Mouse (Mus musculus): ENCODE data around the gene Arid3a. TPM values are rescaled to one million over a fixed set of nuclear protein-coding genes. Genes with fewer than 3 reads are reported as not detected.

The Arid3a gene
- total RNA-seq, 4 experiments from 2014 or later: 1.2 to 1.7 (median 1.3) TPM

DNA sequence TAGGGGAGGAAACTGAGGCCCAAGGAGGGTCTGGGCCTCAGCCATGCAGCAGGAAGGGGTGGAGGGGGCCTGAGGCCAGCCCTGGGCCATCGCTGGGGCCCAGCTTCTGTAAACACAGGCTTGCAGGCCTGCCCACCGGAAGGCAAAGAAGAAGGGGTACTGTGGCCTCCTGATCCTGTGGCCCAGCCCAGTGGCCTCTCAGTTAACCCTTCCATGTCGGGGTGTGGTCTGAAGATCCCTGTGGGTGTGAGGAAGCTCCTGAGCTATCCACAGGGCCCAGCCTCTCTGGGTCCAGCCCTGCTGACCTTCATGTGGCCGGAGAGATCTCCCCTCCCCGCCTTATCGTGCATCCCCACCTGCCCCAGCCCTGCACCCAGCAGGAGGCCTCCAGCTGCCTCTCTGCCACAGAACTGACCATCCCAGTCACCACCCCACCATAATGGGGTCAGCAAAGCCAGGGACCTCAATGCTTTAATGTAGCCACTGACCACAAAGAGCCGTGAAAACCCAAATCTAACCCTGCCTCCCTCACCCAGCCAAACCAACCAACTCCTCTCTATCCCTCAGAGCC lies 20.0 kb downstream of the Arid3a start:
- DNase-seq (ENCODE audit: low spot score): no peak

DNA sequence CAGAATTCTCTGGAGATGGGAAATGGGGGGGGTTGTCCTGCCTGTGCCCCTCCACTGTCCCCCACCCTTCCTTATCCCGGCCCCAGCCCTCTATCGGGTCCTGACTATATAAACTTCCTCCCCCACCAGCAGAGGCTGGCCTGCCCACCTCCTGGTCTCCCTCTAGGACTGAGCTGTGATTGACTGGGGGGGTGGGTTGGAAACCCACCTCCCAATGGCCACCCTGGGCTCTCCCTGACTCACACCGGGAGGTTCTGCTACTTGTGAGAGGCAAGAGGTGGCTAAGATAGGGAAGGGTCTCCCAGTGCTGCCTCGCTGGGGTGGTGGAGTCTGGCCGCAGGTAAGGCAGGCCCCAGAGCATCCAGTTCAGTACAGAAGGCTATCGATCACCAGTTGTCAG lies 20.7 kb downstream of the Arid3a start:
- DNase-seq (ENCODE audit: low spot score): no peak

DNA sequence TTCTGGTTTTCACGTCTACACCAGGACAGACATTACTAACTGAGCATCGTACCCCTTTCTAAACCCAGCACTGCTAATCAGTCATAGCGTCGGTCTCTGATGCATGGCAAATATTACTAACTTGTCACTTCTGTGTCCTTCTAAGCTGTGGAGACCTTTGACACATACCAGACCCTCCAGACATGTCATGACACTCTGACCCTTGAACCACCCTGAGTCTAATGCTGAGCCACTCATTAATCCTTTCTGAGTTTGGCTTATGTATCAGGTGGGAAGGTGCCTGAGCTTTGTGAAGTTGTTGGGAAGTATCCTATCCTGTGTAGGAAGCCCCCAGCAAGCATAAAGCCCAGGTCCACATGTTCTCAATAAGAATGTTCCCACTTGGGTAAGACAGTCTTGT lies 23.0 kb downstream of the Arid3a start:
- no peak for DNase-seq (ENCODE audit: low spot score)

DNA sequence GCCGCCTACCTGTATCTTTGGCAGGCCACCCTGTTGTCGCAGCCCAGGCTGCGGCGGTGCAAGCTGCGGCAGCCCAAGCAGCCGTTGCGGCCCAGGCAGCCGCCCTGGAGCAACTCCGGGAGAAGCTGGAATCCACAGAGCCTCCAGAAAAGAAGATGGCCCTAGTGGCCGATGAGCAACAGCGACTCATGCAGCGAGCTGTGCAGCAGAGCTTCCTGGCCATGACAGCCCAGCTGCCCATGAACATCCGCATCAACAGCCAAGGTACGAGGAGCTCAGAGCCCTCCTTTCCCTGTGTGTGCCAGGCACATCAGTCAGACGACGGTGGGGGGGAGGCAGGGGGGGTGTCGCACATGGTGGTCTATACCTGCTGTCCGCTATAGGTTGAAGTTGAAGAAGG lies 23.8 kb downstream of the Arid3a start:
- DNase-seq (ENCODE audit: low spot score): no peak

DNA sequence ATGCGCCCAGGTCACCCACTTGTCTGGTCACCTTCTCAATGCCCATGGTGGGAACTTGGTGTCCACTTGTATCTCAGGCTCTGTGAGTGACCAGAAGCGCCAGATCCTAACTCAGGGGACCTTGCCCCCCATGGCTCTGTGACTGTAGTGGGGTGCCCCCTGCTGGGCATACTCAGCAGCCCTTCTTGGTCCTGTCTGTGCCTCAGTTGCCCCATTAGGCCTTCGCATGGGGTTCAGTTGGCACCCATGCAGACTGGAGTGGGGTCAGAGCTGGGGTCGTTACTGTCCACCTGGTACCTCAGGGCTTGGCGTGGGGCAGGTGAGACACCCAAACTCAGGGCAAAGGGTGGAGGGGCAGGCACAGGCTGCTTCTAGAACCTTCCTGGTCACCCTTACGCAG lies 27.1 kb downstream of the Arid3a start:
- no peak for DNase-seq (ENCODE audit: low spot score)

DNA sequence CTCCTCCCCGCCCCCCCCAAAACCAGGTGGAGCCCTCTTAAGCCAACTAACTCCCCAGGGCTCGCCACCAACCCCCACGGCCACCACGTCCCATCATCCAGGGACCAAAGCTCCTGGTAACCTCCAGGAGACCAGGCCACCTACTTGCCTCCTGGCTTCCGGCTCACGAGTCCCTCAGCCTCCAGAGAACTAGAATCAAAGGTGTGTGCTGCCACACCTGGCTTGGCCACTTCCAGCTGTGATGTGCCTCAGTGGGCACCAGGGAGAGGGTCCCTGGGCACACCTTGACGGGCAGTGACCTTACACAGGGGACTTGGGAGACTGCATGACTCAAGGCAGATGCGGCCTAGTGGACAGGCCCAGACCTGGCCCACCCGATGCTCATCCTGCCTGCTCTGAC lies 28.8 kb downstream of the Arid3a start:
- DNase-seq (ENCODE audit: low spot score): no peak

DNA sequence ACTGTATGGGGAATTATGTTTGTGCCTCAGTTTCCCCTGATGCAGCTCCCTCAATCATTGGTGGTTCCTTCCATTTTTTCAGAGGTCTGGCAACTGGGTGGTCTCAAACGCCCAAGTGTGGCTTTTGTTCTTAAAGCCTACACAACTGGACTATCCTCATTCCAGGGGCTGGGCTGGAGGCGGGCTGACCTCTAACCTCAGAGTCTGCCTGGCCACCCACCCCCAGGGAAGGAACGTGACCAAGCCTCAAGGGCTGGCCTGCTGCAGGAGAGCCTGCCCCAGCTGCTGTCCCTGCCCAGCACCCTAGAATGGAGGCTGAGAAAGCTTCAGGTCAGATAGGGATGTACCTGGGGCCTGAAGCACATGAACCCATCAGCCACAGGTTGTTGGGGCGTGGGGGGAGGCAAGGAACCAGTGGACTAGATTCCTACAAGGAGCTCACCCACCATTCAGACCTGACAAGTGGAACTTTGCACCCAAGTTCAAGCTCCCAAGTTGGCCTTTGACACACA lies 29.9 kb downstream of the Arid3a start:
- no peak for DNase-seq (ENCODE audit: low spot score)

DNA sequence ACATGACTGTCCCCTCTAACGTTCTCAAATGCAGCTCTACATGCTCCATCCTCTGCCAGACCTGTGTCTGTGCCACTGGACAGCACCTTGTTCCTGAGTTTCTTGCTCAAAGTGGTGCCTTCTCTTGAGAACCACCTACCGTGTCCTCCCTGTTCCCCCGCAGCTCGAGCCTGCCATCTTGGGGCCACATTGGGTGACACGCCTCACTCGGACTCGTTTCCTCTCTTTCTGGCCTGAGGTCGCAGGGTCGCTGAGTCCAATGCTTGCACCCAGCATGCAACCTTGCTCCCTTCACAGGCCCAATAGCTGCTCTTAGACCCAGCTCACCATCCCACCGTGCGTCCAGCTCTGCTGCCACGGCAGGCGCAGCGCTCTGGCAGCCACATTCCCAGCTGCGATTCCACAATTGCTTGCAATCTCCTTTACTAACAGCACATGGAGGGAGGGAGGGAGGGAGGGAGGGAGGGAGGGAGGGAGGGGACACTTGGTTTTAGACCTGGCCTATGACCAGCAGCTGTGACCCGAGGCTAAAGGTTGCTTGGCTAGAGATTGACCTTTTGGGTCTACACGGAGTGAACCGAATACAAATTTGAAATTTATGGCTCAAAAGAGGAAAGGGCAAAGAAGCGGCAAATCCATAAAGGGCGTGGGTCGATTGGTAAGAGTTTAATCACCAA lies 31.4 kb downstream of the Arid3a start:
- peak; percentile 75 for DNase-seq (ENCODE audit: low spot score)

DNA sequence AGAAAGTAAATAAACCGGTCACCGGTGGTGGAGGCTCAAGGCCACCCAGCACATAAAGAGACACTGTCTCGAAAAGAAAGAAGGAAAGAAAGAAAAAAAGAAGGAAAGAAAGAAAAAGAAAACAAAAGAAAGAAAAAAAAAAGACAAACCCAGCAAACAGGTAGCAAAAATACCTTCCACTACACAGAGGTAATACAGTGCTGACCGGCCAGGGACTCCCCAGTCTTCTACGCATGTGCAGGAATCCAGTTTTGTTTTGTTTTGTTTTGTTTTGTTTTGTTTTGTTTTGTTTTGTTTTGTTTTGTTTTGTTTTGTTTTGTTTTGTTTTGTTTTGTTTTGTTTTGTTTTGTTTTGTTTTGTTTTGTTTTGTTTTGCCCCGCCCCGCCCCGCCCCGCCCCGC lies 32.6 kb downstream of the Arid3a start:
- DNase-seq (ENCODE audit: low spot score): peak; percentile 62

DNA sequence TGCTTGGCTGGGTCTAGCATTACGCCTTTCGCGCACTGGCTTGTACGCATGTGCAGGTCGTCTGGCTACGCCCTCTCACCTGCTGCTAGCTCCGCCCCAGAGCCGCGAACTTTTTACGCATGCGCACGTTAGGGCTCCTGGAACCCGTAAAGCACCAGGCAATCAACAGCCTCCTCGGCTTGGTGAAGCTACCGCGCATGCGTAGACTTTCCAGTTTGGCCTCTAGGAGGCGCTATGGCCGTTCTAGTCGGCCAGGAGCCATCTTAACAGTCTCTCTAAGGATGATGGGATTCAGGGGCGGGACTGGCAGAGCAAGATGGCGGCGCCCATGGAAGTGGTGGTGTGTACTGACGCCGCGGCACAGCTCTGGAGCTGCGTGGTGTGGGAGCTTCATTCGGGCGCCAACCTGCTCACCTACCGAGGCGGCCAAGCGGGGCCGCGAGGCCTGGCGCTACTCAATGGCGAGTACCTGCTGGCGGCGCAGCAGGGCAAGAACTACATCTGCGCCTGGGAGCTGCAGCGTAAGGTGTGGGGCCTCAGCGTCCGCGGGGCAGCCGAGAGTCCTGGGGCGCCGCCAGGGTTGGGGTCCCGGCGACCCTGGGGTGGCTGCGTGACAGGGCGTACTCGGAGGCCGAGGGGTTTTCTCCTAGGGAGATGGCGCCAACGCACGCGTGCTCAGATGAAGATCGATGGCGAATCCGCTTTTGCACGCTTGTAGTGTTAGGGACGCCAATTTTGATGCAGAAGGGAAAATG lies 33.2 kb downstream of the Arid3a start, which contains the start of gene Wdr18:
Gene Wdr18 (plus strand): TSS at position 306 of the 755 bp plus-strand sequence.
- DNase-seq (ENCODE audit: low spot score): peak; percentile 100

DNA sequence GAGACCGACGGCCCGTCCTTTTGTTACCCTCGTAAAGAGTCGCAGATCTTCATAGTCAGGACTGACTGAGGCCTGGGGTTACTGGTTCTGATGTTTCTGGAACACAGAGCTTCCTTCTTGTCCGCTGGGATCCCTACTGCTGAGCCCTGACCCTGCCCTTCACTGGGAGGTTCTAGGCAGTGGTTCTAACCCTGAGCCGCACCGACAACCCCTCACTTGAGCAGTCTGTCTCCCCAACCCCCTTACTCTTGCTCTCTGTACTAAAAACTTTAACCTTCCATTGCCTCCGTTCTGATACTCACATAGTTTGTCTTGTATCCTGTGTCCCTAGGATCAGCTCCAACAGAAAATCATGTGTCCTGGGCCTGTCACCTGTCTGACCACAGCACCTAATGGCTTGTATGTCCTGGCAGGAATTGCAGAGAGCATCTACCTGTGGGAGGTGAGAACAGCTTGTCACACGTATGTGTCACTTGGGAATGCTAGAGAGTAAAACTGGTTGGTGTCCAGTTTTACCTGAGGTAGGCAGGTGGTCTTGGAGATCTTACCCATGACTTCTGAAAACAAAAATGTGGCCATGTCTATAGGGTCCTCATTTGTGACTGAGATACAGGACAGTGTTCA lies 33.9 kb downstream of the Arid3a start:
- DNase-seq (ENCODE audit: low spot score): no peak

DNA sequence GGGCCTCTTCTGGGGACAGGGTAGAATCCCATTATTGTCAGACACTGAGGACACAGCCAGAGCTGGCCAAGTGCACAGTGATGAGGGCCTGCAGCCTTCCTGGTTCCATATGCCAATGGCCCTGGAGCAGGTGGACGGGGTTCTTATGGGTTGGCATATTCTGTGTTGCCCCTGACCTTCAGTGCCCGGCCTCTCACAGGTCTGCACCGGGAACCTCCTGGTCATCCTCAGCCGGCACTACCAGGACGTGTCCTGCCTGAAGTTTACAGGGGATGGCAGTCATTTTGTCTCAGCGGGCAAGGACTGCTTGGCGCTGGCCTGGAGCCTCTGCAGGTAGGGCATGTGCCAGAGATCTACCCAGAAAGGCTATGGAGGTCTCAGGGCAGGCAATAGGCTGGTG lies 37.9 kb downstream of the Arid3a start:
- DNase-seq (ENCODE audit: low spot score): no peak

DNA sequence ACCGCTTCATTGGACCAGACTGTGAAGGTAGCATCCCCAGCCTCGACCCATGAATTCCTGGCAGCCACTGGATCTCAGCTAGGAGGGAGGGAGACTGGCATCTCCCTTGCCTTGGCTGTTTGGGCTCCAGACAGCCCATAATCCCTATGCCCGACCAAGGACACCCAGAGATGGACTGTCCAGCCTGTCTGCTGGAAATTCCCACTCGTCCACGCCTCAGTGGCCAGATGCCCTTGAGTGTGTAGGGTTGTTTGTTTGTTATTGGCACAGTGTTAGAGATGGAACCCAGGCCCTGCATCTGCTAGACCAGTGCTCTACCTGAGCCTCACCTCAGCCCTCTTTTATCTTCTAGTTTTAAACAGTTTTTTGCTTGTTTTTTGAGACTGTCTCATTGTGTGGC lies 38.5 kb downstream of the Arid3a start:
- no peak for DNase-seq (ENCODE audit: low spot score)

DNA sequence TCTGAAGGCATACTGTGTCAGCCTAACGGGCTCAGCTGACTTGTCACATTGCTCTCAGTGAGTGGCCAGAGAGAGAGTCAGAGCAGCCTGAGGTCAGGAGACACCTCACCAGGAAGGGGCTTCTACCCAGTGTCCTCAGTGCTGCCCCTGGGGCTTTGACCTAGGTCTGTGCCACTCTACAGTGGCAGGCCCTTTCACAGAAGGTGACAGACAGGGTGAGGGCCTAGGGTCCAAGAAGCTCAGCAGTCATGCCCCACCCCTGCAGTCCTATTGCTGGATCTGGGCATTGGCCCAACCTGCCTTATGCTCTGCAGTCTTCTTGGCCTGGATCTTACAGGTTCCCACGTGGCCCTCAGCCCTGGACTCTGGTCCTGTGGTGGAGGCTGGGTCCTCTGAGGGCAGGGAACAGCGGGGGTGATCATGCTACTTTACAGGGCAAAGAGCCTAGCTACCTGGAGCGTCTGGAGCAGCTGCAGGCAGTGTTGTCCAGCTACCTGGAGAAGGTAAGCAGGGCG lies 40.1 kb downstream of the Arid3a start:
- peak; percentile 68 for DNase-seq (ENCODE audit: low spot score)

DNA sequence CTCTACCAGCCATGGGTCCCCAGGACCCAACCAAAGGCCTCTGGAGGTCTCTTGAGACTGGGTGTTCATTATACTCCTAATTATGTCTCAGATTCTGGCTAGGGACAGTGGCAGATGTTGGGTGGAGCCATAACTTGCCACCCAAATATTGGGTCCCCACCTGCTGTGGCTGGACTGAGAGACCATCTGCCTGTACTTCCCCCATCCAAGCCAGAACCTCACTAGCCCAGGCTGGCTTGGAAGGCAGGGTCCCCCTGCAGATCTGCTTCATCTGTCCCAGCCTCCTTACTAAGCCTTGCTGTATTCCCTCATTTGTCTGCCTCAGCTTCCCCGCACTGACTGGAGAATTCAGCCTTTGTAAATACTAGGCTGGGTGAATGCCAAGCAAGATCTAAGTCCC lies 41.3 kb downstream of the Arid3a start:
- no peak for DNase-seq (ENCODE audit: low spot score)

DNA sequence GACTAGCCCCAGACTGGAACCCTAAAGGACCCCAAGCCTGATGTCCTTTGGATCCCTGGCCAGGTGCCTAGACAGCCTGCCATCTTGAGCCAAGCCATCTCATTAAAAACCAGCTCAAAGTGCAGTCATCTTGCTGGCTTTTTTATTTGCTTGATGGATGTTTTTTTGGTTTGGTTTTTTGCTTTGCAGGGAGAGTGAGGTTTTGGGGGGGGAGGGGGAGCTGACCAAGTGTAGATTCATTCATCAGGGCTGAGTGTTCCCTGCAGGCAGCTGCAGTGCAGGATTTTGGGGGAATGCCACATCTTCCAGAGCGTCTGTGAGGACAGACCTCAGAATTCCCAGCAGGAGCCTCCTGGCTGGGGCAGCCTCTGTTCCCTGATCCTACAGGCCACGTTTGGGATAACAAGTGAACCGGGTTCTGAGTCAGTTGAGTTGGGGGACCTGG lies 42.3 kb downstream of the Arid3a start:
- DNase-seq (ENCODE audit: low spot score): no peak

DNA sequence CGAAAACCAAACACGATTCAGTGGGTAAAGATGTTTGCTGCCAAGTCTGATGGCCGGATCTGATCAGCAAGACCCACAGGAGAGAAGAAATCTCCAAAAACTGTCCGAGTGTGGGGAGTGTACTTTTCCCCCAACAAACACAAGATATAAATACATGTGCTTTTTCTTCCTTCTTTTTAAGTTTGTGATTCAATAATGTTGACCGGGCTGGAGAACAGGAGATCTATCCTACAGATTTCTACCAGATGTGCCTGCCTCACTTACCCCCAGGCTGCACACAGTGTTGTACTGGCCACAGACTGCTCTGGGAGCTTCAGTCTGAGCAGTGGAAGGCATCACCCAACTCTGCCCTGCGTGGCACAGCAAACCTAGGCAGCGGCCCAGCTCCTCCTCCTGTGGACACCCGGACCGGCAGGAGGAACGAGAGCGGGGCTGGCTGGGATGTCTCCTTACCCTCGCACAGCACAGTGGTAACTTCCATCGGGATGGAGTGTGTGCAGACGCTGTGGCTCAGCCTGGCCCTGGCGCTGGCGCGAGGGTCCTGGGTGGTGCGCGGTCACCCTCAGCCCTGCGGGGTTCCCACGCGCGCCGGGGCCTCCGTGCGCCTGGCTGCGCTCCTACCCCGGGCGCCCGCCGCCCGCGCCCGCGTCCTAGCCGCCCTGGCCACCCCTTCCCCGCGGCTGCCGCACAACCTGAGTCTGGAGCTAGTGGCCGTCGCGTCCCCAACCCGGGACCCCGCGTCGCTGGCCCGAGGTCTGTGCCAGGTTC lies 43.8 kb downstream of the Arid3a start, which contains the start of gene Grin3b:
Gene Grin3b (plus strand): TSS at position 301 of the 768 bp plus-strand sequence.
- DNase-seq (ENCODE audit: low spot score): no peak

DNA sequence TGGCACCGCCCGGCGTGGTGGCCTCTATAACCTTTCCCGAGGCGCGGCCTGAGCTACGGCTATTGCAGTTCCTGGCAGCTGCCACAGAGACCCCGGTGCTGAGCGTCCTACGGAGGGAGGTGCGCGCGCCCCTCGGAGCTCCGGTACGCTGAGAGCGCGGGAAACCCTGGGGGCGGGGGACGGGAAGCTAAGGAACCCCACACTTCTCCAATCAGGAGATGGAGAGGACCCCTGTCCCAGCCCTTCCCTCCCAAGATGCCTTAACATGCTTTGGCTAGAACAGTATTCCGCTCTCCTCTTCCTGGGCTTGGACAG lies 44.3 kb downstream of the Arid3a start:
- DNase-seq (ENCODE audit: low spot score): no peak

DNA sequence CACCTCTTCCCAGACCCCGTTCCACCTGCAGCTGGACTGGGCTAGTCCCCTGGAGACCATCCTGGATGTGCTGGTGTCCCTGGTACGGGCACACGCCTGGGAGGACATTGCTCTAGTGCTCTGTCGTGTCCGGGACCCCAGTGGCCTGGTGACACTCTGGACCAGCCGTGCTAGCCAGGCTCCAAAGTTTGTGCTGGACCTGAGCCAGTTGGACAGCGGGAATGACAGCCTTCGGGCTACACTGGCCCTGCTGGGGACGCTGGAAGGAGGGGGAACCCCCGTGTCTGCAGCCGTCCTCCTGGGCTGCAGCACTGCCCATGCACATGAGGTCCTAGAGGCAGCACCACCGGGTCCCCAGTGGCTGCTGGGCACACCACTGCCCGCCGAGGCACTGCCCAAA lies 46.0 kb downstream of the Arid3a start:
- DNase-seq (ENCODE audit: low spot score): no peak

DNA sequence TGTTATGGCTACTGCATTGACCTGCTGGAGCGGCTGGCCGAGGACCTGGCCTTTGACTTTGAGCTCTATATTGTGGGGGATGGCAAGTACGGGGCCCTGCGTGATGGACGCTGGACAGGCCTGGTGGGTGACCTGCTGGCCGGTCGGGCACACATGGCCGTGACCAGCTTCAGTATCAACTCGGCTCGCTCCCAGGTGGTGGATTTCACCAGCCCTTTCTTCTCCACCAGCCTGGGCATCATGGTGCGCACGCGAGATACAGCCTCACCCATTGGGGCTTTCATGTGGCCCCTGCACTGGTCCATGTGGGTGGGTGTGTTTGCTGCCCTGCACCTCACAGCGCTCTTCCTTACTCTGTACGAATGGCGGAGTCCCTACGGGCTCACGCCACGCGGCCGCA lies 47.2 kb downstream of the Arid3a start:
- DNase-seq (ENCODE audit: low spot score): no peak

DNA sequence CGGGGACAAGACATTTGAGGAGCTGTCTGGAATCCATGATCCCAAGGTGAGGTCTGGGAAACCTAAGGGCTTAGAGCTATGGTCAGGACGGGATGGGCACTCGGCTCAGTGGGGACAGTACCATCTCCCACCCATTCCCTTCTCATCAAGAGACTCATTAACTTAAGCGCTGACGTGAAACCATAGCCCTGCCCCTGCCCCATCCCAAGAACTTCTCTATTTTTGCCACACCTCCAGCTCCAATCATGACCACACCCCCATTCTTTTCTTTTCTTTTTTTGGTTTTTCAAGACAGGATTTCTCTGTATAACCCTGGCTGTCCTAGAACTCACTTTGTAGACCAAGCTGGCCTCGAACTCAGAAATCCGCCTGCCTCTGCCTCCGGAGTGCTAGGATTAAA lies 47.8 kb downstream of the Arid3a start:
- DNase-seq (ENCODE audit: low spot score): no peak
